Mouse (Mus musculus): ENCODE measurements at regions not wholly inside any gene's neighbourhood (a gene's known extent, or its start where the extent isn't known, plus 50 kb on each side); places are given as distances from the start of the nearest gene placed in this dataset.
"Not testable (repeated sequence)": the region's sequence is repeated elsewhere in the genome, so short reads cannot be mapped to it uniquely, and the experiment has no call there.

DNA sequence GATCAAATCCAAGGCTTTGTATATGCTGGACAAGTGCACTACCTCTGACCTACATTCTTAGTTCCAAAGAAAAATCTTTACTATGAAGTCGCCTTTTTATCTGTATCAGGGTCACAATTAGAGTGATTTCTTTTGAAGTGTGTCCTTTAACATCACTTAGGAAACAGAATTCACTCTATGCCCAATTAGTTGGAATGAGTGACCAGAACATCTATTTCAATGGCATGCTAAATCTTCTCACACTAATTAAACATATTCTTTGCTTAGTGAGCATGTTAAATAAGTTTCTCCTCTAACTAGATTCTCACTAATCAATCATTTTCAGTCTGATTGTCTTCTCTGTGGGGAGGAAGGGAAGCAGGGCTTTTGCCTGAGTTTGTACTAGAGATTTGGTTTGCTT, 84.9 kb downstream of the Arl6ip6 start:
- no peak for DNase-seq (ENCODE audit: low spot score in 2 of 2)

DNA sequence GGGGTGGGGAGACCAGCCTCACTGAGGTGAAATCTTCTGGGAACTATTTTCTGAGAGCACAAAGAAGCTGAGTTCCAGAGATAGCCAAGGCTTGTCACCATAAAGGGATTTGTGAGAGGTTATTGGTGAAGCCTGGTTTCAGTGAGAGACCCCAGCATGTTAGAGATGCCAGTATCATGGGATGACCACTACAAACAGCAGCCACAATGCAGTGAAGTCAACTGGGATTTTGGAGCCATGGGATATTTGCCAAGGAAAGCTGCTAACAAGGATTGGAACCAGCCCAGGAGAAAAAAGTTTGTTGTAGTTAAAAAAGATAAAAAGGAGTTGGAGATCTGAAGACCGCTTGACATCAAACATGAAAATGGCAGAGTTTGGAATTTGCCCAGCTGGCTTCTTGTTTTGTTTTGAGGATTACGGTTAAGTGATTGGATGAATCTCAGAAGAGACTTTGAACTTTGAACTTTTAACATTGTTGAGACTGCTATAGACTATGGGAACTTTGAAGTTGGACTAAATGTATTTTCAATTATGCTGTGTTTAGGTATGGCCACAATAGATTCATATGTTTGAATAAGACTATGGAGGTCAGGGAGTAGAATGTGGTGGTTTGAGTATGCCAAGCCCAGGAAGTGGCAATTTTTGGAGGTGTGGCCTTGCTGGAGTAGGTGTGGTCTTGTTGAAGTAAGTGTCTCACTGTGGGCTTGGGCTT, 110.3 kb downstream of the Arl6ip6 start:
- DNase-seq (ENCODE audit: low spot score in 2 of 2) = no peak

DNA sequence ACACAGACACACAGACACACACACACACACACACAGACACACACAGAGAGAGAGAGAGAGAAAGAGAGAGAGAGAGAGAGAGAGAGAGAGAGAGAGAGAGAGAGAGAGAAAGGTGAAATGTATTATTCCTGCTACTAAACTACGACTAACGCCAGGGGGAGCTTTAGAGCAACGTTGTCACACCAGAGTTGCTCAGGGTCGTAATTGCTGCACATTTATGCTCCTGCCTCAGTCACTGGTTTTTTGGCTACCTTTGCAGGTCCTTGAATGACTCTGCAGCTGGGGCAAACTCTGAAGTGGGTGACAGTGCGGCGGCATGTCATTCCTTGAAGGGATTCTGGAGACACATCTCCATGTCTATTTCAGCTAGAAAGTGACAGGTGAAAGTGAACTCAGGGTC, 139.2 kb downstream of the Arl6ip6 start:
- DNase-seq (ENCODE audit: low spot score in 2 of 2) = peak in 1 of 2 experiments; percentile 24

DNA sequence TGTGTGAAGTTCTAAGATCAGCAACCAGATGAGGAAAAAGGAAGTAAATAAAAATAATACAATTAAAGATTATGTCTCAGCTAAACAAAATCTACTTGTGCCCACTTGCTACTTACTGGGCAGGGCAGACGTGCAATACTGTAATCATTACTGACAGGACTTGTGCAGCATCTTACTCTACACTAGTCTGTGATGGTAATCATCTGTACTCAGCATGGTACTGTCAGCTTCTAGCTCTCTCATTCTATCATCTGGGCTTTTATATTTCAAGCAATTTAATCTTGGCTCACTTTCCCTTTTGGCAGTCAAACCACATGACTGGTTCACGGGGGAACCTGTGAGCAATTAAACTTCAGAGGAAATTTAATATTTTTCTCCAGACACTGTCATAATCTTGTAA, 167.5 kb downstream of the Arl6ip6 start:
- DNase-seq (ENCODE audit: low spot score in 2 of 2) = no peak

DNA sequence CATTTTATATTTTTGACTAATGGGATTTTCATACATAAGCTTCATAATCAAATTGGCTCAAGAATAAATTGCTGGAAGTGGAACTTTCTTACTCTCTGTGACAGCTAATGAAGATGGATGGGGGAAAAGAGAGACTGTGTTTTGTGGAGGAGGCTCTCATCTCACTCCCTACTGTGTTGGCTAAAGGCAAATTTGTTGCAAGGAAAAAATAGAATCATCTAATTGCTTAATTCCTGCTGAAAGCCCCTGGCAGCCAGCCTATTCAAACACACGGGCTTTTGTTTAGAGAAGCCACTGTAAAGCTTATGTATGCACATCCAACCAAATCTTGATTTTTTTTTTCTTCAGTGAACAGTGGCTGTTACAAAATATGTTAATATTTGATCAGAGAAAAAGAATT, 190.8 kb downstream of the Arl6ip6 start:
- no peak for DNase-seq (ENCODE audit: low spot score in 2 of 2)

DNA sequence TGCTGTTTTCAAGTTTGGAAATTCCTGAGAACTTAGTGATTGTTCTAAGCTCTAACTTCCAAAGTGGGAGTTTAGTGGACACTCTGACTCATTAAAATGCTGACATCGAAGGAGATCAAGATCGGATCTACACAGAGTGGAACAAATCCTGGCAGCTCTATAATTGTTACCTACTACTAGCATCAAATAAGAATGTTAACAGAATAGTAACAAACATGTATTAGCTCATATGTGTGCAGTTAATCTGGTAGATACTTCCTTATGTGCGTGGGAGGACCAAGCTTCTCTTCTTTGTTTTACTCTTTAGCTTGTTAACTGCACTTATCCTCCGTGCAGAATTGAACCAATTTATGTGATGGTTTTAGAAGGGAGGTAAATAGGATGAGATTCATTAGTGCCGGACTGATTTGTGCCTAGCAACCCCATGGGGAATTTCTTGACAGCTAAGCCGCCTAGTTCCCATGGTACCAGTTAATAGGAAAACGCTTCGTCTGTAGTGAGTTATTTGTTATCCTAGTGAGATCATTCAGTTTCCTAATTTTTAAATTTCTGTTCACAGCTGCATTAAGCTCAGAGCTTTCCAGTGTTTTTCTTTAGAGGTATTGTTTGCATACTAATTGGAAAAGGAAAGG, 193.1 kb downstream of the Arl6ip6 start:
- no peak for DNase-seq (ENCODE audit: low spot score in 2 of 2)

DNA sequence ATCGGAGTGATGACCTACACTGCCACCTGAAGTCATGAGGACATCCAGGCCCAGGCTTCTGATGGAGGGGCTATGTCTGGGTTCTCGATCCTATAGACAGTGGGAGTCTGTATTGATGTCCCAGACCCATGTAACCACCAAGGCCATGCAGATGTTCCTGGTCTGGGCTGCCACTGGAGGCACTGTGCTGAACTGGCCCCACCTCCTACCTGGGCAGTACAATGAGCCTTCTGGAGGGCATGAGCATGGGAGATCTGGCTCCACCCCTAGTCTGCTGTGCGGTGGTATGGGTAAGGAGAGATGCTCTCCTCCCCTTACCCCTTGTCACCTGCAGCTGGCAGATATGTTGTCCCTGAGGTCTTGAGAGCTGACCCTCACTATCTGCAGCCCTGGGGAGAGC, 197.1 kb downstream of the Arl6ip6 start:
- no peak for DNase-seq (ENCODE audit: low spot score in 2 of 2)

DNA sequence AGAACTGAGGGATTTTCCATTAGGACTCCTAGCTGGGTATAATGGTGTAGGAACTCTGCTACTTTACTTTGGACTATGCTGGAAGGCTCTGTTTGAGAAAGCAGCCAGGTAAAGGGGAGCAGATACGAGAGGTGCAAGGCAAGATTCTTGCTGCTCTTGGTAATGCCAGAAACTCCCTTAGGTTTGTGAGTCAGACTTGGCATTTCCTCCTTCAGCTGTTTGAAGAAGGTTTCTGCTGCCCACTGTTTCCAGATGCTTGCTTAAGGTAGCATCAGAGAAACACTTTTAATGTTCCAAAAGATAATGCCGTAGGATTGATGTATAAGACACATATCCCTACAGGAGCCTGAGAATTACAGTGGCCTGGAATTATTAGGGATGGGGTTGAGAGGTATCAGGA, 222.9 kb downstream of the Arl6ip6 start:
- no peak for DNase-seq (ENCODE audit: low spot score in 2 of 2)

DNA sequence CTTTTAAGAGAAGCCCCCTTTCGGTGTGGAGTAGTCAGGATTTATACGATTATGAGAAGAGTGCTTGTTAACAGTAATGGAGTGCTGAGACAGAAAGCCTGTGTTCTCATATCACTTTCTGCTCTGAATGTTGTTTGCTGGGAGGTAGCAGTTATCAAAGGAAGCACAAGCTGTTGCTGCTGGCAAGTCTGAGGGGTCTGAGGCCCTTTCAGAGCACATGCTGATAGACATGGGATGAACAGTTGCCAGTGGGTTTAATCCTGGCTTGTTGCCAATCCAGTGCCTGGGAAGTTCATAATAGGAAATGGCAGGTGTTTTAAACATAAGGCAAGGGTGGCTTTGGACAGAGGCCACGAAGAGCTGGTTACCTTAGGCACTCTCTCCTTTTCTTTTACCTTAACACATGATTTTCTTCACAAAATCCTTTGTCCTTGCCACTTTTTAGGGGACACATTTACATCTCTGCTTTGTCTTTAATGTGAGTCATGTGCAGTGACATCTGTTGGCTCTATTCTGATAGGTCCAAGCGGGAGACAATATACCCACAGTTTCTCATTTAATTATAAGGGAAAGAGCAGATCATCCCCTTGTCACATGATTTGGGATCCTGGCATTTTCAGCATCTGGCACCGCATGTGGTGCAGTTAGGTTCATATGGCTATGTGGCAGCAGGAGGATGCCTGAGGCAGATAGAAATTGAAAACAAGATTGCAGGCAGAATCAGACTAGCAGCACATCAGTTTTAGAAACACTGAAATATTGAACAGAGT, 245.7 kb downstream of the Arl6ip6 start:
- no peak for DNase-seq (ENCODE audit: low spot score in 2 of 2)

DNA sequence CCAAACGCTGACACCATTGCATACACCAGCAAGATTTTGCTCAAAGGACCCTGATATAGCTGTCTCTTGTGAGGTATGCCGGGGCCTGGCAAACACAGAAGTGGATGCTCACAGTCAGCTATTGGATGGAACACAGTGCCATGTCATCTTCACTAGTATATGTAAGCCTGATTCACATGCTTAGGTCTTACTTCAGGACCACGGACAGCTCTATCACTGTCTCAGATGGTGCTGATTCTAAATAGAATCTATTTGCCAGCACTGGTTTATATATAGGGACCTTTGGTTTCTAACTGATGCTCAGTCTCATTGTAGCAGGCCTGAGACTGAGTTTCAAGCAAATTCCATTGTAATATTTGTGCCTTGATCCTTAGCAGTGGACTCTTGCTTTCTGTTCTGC, 248.8 kb downstream of the Arl6ip6 start:
- DNase-seq (ENCODE audit: low spot score in 2 of 2) = not testable (repeated sequence)

DNA sequence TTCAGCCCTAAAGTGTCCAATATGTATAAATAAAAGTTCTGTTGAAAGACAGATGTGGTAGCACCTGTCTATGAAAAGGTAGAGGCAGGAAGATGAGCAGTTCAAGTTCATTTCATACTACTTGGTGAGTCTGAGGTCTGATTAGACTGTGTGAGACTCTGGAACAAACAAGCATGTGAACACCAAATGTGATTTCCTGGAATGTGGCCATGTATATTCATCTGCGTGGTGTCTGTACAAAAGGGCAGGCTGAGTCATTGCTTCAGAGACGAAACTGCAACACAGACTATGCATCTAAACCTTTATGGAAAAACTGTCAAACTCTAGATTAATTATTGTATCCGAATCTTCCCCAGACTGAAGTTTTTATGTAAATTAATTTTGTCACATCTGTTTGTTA, 268.7 kb downstream of the Arl6ip6 start:
- DNase-seq (ENCODE audit: low spot score in 2 of 2) = no peak

DNA sequence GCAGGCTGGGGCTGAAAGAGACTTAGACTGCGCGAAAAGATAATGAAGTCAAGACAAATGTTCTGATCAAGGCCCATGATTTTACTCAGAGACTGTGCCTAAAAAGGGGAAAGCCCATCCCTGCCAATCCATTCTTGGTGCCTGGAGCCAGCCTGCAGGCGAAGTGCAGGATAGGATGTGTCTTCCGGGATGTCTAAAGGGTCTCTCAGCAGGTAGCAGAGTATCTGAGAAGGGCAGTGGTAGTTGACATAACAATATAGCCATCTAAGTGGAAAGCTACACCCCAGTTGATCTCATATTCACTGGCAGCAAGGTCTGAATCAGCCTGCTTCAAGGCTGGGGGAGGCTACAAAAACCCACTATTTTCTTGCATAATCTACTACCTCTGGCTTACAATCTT, 282.9 kb downstream of the Arl6ip6 start:
- DNase-seq (ENCODE audit: low spot score in 2 of 2) = no peak

DNA sequence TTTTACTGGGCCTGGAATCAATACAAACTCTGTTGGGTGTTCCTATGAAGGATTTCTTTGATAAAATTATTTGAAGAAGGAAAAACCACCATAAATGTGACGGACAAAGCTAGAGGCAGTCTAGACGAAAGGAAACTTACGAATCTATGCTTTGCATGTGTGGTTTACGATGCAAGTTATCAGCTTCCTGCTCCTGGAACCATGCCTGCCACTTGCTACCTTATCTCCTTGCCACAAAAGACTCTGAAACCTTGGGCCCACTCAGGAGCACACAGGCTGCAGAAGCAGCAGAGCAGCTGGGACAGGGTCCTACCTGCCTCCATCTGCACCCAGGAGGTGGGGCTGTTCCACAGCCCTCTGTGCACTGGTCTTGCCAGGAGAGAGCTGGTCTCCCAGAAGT, 287.5 kb downstream of the Arl6ip6 start:
- not testable (repeated sequence) for DNase-seq (ENCODE audit: low spot score in 2 of 2)

DNA sequence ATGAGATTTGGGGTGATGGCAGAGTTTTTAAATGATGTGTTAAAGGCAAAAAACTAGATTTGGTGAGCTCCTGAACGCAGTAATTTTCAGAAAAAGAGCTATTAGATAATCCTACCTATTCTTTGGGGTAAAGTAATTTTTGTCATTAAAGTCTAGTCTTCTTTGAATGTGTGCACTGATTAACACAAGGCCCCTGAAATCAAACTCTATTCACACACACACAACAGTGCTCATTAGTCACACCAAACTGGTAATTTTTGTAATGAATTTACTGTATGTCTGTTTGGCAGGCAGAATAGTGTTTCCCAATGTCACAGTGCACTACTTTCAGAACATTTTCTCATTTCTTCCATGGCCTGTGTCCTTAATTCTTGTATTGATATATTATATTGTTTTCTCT, 296.8 kb downstream of the Arl6ip6 start:
- no peak for DNase-seq (ENCODE audit: low spot score in 2 of 2)

DNA sequence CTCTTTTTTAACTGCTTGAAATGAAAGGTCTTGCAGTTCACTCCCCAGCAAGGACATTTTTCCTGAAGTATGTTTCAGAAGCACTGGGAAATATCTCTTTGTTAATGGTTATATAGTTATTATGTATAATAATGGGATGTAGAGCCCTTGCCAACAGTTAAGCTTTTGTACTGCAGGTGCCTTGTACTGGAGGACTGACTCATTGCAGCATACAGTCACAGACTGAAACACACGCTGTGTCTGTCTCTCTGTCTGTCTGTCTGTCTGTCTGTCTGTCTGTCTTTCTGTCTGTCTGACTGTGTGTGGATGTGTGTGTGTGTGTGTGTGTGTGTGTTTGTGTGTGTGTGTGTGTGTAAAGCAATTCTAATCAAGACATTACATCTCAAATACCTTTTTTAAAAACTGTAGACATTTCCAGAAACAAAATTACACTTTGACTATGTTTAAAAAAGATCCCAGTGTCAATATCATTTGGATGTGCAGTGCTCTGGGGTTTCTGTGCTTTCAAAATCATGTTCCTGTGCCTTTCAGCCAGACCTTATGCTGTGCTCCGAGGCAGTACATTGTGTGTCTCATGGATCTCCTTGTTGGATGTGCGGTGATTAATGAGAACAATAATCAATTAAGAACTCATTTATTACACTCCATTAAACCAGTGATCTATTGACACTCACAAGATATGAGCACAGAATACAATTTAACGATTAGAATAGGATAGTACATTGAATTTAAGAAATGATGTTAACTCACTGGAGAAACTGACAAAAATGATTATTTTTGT, 299.5 kb downstream of the Arl6ip6 start:
- DNase-seq (ENCODE audit: low spot score in 2 of 2) = no peak

DNA sequence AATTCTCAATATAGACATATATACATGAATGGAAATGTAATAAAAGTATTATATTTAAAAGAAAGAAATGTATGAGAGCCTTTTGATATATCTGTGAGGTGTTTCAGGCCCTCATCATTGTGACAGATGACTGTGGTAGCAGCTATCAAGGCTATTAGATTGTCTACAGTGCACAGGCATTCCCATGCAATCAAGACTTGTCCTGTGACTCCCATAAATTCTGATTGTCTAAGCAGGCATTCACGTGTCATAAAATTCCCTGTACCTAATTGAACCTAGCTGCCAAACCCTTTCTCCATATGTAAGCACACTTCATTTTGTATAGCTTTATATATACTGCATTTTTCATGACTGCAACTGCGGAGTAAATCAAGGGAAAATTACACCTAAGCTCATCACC, 301.3 kb downstream of the Arl6ip6 start:
- no peak for DNase-seq (ENCODE audit: low spot score in 2 of 2)

DNA sequence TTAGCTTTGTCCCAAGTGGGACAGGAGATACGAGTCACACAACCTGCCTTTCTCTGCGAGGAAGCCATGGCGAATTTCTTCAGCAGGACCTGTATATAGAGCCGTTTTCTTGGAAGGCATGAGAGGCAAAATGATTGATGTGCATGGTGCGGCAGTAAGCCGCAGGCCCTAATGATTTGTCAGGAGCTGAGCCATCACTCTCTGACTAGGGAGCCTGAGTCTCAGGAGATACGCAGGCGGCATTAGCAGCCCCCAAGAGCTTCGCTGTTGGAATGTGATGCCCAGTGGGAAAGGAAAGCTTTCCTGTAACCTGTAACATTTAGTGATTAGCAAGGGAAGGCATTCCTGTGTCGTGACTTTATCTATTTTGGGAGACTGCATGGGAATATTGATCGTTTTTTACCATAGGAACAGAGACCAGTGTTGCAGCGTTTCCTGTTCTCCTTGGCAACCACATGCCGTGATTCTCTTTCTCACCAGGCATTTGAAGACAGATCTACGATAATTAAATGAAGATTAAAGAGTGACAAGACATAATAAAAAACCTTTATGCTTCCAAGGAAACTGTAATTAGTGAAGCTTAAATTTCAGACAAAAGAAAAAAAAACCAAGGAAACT, 310.2 kb downstream of the Arl6ip6 start:
- no peak for DNase-seq (ENCODE audit: low spot score in 2 of 2)

DNA sequence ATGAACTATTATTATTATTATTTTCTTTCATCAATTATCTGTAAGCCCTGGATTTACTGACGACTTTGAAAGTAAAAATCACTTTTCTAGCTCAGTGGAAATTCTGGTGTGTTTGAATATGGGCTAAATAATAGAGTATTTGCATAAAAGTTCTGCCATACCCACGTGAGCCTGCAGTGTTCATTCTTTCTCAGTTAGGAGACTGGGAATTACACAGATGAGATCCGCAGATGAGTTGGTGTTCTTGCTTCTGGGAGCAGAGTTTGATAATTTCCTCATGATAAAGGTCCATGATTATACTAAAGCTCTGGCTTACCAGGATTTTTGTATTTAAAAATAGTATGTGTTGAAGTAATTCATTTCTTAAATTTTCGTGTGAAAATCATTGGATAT, 310.7 kb downstream of the Arl6ip6 start:
- no peak for DNase-seq (ENCODE audit: low spot score in 2 of 2)

DNA sequence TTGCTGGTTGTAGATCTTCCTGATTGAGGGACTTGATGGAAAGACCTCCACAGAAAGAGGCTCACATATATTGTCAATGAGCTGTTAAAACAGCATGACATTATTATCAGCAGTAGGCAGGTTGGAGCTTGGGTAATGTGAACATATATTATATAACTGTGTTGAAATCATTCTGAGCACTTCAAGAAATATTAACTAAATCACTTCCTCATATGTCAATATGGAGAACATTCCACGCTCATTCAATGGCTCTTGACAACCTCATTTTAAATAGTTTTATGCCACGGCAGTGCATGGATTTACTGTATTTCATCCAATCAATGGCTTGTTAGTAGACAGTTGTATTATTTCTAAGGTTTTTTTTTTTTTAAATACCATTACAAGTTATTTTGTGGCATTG, 350.6 kb downstream of the Arl6ip6 start:
- DNase-seq (ENCODE audit: low spot score in 2 of 2) = no peak

DNA sequence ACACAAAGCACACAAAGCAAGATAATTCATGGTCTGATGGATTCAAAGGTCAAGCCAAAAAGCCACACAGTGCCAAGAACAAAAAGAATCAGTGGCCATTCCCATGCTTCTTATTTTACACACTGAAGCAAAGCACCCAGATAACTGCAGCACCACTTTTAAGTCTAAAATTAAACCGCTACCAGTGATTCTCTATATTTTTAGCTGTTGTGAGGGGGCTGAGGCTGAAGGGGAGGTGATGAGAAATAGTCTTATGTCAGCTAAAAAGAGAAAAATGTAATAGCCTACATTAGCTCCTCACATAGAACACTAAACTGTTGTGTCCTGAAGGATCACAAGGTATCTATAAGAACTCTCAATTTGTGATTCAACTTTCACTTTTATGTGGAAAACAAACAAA, 382.5 kb downstream of the Arl6ip6 start:
- no peak for DNase-seq (ENCODE audit: low spot score in 2 of 2)

DNA sequence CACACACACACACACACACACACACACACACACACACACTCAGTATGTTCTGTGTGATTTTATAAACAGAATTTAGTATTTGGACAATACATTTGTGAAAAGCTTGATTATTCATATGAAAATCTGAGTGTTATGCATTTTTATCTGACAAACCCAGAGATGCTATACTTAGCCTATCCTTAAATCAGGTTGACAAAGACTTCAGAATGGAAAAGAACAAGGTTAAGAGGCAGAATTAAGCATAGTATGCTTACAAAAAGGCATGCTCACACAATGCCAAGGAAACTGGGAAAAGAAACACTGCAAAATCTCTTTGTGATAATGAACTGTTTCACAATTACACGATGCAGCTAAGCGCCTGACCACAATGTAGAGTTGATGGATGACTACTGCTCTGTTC, 414.3 kb downstream of the Arl6ip6 start:
- DNase-seq (ENCODE audit: low spot score in 2 of 2) = no peak

DNA sequence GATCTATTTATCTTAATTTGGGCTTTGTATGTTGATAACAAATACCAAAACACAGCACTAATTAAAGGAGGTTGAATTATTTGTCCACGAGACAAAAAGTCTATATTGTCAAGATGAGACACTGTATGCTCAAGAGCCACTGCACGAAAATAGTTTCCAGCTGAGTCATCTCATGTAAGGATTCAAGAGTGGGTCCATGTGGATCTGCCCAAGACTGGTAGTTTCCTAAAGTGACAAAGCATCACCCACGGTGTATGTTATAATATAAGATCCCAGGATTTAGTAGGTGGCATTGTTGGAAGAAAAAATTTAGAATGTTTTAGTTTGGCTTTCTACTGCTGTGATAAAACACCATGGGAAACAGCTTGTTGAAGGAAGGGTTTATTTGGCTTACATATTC, 428.2 kb downstream of the Arl6ip6 start:
- no peak for DNase-seq (ENCODE audit: low spot score in 2 of 2)
